Mouse (Mus musculus) heart, embryonic 14.5 days (tissue): ENCODE measurements at regions not wholly inside any gene's neighbourhood (a gene's known extent, or its start where the extent isn't known, plus 50 kb on each side); places are given as distances from the start of the nearest gene placed in this dataset.

Experiments used
- ATAC-seq: fragments of 200-750 bp; cut with Nextera tagmentation; 2 replicates; pipeline ENCODE4 v1.8.0; 2017; ENCODE audit warnings: low read depth, moderate TSS enrichment; ENCODE audit not compliant: insufficient number of reproducible peaks, insufficient read depth, low FRiP score
- H3K27ac ChIP-seq, 2 experiments: fragments of 200-500 bp in 1 of 2; fragments of 300-500 bp in 1 of 2; sonication (generic) in 1 of 2; replicated peaks in 1 of 2; 2 replicates each; pipeline ENCODE4 v1.5.1; 2012 to 2014; ENCODE audit warnings: low read depth in 2 of 2, low read length in 2 of 2, control low read depth in 1 of 2, mild to moderate bottlenecking in 1 of 2, mixed read lengths in 1 of 2; ENCODE audit not compliant: control insufficient read depth in 1 of 2, insufficient read depth in 1 of 2
- H3K27me3 ChIP-seq: fragments of 300-500 bp; sonication (generic); 2 replicates; pipeline ENCODE4 v1.6.1; 2014; ENCODE audit warnings: mild to moderate bottlenecking, low read length, control low read depth; ENCODE audit not compliant: control insufficient read depth, insufficient read depth
- H3K36me3 ChIP-seq: fragments of 300-500 bp; sonication (generic); 2 replicates; pipeline ENCODE4 v1.6.1; 2014; ENCODE audit warnings: mild to moderate bottlenecking, control low read depth, low read length, mixed read lengths; ENCODE audit not compliant: control insufficient read depth, insufficient read depth
- H3K4me1 ChIP-seq, 2 experiments: fragments of 200-500 bp in 1 of 2; fragments of 300-500 bp in 1 of 2; sonication (generic) in 1 of 2; 2 replicates each; pipeline ENCODE4 v1.6.1; 2012 to 2014; ENCODE audit warnings: low read length in 2 of 2, control low read depth in 1 of 2, mixed read lengths in 1 of 2; ENCODE audit not compliant: control insufficient read depth in 2 of 2, insufficient read depth in 2 of 2
- H3K4me2 ChIP-seq: fragments of 300-500 bp; sonication (generic); 2 replicates; pipeline ENCODE4 v1.6.1; 2014; ENCODE audit warnings: mild to moderate bottlenecking, low read length
- H3K4me3 ChIP-seq, 2 experiments: fragments of 200-500 bp in 1 of 2; fragments of 300-500 bp in 1 of 2; sonication (generic) in 1 of 2; 2 replicates each; pipeline ENCODE4 v1.5.1; 2012 to 2014; ENCODE audit warnings: low read length in 2 of 2, mild to moderate bottlenecking in 2 of 2, control low read depth in 1 of 2, low read depth in 1 of 2, moderate library complexity in 1 of 2; ENCODE audit not compliant: control insufficient read depth in 1 of 2, insufficient read depth in 1 of 2
- H3K9ac ChIP-seq: fragments of 300-500 bp; sonication (generic); 2 replicates; pipeline ENCODE4 v1.6.1; 2014; ENCODE audit warnings: mild to moderate bottlenecking, low read length
- H3K9me3 ChIP-seq: fragments of 300-500 bp; sonication (generic); 2 replicates; pipeline ENCODE4 v1.6.1; 2016; ENCODE audit warnings: low read length, control low read depth; ENCODE audit not compliant: control insufficient read depth
- WGBS: fragments of 180-500 bp; shearing (Covaris S2); extraction: QIAGEN DNeasy Blood & Tissue Kit; methylation state at CpG from one replicate; pipeline ENCODE4 v1.1.7; 2014; 5-methylcytosine and 5-hydroxymethylcytosine counted together

DNA sequence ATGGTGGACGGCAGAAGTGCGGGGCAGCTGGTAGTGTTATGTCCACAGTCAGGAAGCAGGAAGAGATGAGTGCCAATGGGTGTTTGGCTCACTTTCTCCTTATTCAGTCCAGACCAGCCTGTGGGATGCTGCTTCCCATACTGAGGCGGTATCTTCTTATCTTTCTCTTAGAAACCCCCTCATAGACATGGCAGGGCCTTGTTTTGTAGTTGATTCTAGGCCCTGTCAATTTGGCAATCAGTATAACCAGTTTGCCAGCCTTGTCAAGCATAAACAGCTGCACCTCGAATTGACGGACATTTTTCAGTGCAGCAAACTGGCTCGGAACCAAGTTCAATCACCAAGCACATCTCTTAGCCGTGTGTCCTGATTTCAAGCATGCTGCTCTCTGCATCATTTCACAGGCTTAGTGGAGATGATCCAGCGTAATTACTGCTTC lies 385.7 kb upstream of the Hs6st1 start:
- no peaks in the 10 kb centered on the region for H3K36me3 ChIP-seq
- H3K4me2 ChIP-seq = no peak overlapping the region
- ATAC-seq = no peak
- no peak overlapping the region for H3K4me3 ChIP-seq
- H3K27me3 ChIP-seq = no peaks in the 10 kb centered on the region
- 78% methylated on average over 8 of the region's 8 CpGs for WGBS
- H3K9me3 ChIP-seq = no peaks in the 10 kb centered on the region
- no peak overlapping the region for H3K27ac ChIP-seq
- H3K4me1 ChIP-seq = peaks cover 0 to 5% of the 10 kb centered on the region in 2 experiments; a peak in 2 of 4 replicates
- H3K9ac ChIP-seq = no peak overlapping the region

GRCm38 (mm10) chr1:35685651-35686050 lies 382.5 kb upstream of the Hs6st1 start:
- Histone ChIP-seq H3K27me3 (no peaks in the 10 kb centered on the region), H3K9ac (no peak overlapping the region), H3K4me3 (no peak overlapping the region), H3K4me2 (no peak overlapping the region), H3K36me3 (no peaks in the 10 kb centered on the region), H3K9me3 (no peaks in the 10 kb centered on the region), H3K27ac (no peak overlapping the region), H3K4me1 (peaks cover 0 to 9% of the 10 kb centered on the region in 2 experiments; a peak in 3 of 4 replicates)
- WGBS = 45% methylated on average over 6 of the region's 6 CpGs
- ATAC-seq = no peak

- no peaks in the 10 kb centered on the region for H3K9me3 ChIP-seq
- H3K27me3 ChIP-seq = peaks cover 9% of the 10 kb centered on the region; the same call in 1 of the 2 replicates
- no peak overlapping the region for H3K4me2 ChIP-seq
- peaks cover 0 to 3% of the 10 kb centered on the region in 2 experiments; a peak in 2 of 4 replicates for H3K4me1 ChIP-seq
- H3K27ac ChIP-seq = no peak overlapping the region
- H3K36me3 ChIP-seq = no peaks in the 10 kb centered on the region
- H3K9ac ChIP-seq = no peak overlapping the region
- H3K4me3 ChIP-seq = no peak overlapping the region
- no peak for ATAC-seq
- 64% methylated on average over 3 of the region's 3 CpGs for whole genome bisulfite sequencing
Observed at GRCm38 (mm10) chr1:35694349-35694748, 373.9 kb upstream of the Hs6st1 start.

GRCm38 (mm10) chr1:35694775-35695591 lies 373.2 kb upstream of the Hs6st1 start:
- WGBS = 70% methylated on average over 15 of the region's 15 CpGs
- H3K4me3 ChIP-seq = no peak overlapping the region
- H3K4me2 ChIP-seq = no peak overlapping the region
- peaks cover 0 to 3% of the 10 kb centered on the region in 2 experiments; a peak in 2 of 4 replicates for H3K4me1 ChIP-seq
- no peaks in the 10 kb centered on the region for H3K36me3 ChIP-seq
- H3K27me3 ChIP-seq = peaks cover 9% of the 10 kb centered on the region; the same call in 1 of the 2 replicates
- no peaks in the 10 kb centered on the region for H3K9me3 ChIP-seq
- H3K9ac ChIP-seq = no peak overlapping the region
- H3K27ac ChIP-seq = no peak overlapping the region
- no peak for ATAC-seq

GRCm38 (mm10) chr1:35697218-35697617 lies 371.0 kb upstream of the Hs6st1 start:
- no peaks in the 10 kb centered on the region for H3K4me1 ChIP-seq
- H3K27me3 ChIP-seq = peaks cover 9% of the 10 kb centered on the region; the same call in 1 of the 2 replicates
- no peak overlapping the region for H3K4me3 ChIP-seq
- H3K4me2 ChIP-seq = no peak overlapping the region
- no peak overlapping the region for H3K27ac ChIP-seq
- H3K9me3 ChIP-seq = no peaks in the 10 kb centered on the region
- no peak overlapping the region for H3K9ac ChIP-seq
- ATAC-seq = no peak
- 43% methylated on average over 4 of the region's 4 CpGs for WGBS
- no peaks in the 10 kb centered on the region for H3K36me3 ChIP-seq

GRCm38 (mm10) chr1:35697834-35698500 lies 370.2 kb upstream of the Hs6st1 start:
- Histone ChIP-seq H3K27me3 (peaks cover 9% of the 10 kb centered on the region; the same call in 1 of the 2 replicates), H3K27ac (no peak overlapping the region), H3K36me3 (no peaks in the 10 kb centered on the region), H3K9me3 (no peaks in the 10 kb centered on the region), H3K9ac (no peak overlapping the region), H3K4me3 (no peak overlapping the region), H3K4me1 (no peaks in the 10 kb centered on the region), H3K4me2 (no peak overlapping the region)
- no peak for ATAC-seq
- WGBS = 30% methylated on average over 10 of the region's 10 CpGs

- Histone ChIP-seq H3K4me3 (no peak overlapping the region), H3K27ac (no peak overlapping the region), H3K9ac (no peak overlapping the region), H3K9me3 (no peaks in the 10 kb centered on the region), H3K27me3 (peaks cover 6% of the 10 kb centered on the region; the same call in 1 of the 2 replicates), H3K36me3 (no peaks in the 10 kb centered on the region), H3K4me1 (no peaks in the 10 kb centered on the region), H3K4me2 (no peak overlapping the region)
- 48% methylated on average over 1 of the region's 1 CpGs for WGBS
- no peak for ATAC-seq
Observed at GRCm38 (mm10) chr1:35702585-35702984, 365.6 kb upstream of the Hs6st1 start.
